In the genomic region with DNA sequence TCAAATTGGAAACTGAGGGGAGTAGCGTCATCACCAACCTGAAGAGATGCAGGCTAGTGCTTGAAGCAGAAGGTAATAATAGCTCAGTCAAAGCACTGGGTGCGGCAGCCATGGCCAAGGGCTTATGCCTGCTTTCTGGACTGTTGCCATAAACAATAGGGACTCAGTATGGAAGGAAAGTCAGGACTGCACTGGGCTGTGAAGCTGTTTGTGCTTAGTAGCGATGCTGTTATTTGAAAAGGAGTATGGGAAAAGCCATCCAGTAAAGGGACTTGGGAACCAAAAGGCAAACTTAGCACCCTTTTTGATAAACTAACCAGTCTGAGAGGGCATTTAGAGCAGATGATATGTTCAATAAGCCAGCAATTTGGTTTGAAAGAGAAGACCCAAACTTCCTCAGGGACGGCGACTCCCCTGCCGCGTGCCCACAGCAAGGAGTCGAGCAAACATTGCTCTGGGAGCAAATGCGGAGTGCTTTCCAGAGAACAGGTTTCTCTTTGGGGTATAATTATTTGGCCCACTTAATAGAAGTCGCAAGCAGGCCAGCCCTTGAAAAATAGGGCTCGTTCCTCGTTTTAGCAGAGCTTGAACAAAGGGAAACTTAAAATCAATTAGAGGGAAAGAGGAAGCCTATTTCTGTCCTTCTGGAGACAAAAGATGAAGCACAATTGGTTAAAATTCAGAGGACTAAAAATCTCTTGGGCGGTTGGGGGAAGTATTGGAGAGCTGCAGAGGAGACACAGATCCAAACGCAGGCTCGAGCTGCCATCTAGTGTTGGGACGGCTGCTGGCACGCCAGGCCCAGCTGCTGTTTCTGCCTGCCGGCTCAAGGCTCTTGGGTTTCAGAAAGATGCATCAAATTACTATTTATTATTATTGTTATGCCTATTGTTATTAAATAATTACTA, we compare ENCODE assay signal across 8 mouse cellular contexts.
DNase-seq lines count a peak whose midpoint lies in the region; ATAC-seq lines count a peak whose summit lies in the region.

No protein-coding gene starts in this region.

- H3K9ac ChIP-seq in intestine, embryonic 15.5 days = no peak overlapping the region
- H3K9ac ChIP-seq in midbrain, embryonic 12.5 days (replicated peaks) = no peak overlapping the region

- H3K27ac ChIP-seq in intestine, embryonic 15.5 days = no peak overlapping the region
- H3K27ac ChIP-seq in midbrain, embryonic 12.5 days (replicated peaks) = peak overlapping the region; percentile 84

- peak; percentile 88 for DNase-seq in embryo, embryonic 10.5 days (ENCODE audit: low spot score)
- peak; percentile 77 for DNase-seq in gastrocnemius, postnatal 14 days
- DNase-seq in left cerebral cortex, postnatal 14 days (ENCODE audit: low spot score in 2 of 2) = peak; percentile 87 to 89
- DNase-seq in splenic B cell, adult 2 months (ENCODE audit: low read depth, low spot score) = peak; percentile 35

- H3K4me1 ChIP-seq in megakaryocyte, embryonic 14.5 days = peaks cover 10% of the 10 kb centered on the region
- H3K4me1 ChIP-seq in intestine, embryonic 15.5 days (replicated peaks) = peaks cover 15% of the 10 kb centered on the region
- H3K4me1 ChIP-seq in midbrain, embryonic 12.5 days = peaks cover 25% of the 10 kb centered on the region

- H3K4me2 ChIP-seq in intestine, embryonic 15.5 days (replicated peaks) = peak overlapping the region; percentile 31; the same call in 1 of the 2 replicates
- peak overlapping the region; percentile 34 for H3K4me2 ChIP-seq in midbrain, embryonic 12.5 days (replicated peaks)

- H3K27me3 ChIP-seq in megakaryocyte, embryonic 14.5 days (replicated peaks) = peaks cover 2% of the 10 kb centered on the region
- H3K27me3 ChIP-seq in intestine, embryonic 15.5 days (replicated peaks) = no peaks in the 10 kb centered on the region
- no peaks in the 10 kb centered on the region for H3K27me3 ChIP-seq in midbrain, embryonic 12.5 days
- H3K27me3 ChIP-seq in splenic B cell, adult 2 months (ENCODE audit: control insufficient read depth, insufficient read depth, low read length, poor library complexity, severe bottlenecking) = no peaks in the 10 kb centered on the region

- peak overlapping the region; percentile 8 for H3K4me3 ChIP-seq in megakaryocyte, embryonic 14.5 days (replicated peaks)
- no peak overlapping the region for H3K4me3 ChIP-seq in intestine, embryonic 15.5 days (replicated peaks)
- 0 out of 2 replicates have a peak overlapping the region, but pooled peaks have one; percentile 3 for H3K4me3 ChIP-seq in midbrain, embryonic 12.5 days

- intact Hi-C loops in gastrocnemius, postnatal 14 days (cut with DNase I; ENCODE audit: low total_unique reads) = loop anchor here (5.0 kb wide), 1 partner anchor 248 kb away; no protein-coding TSS in a partner anchor
- intact Hi-C loops in left cerebral cortex, postnatal 14 days (cut with DNase I) = loop anchor here (5.0 kb wide), 2 partner anchors 248 to 297 kb away; no protein-coding TSS in a partner anchor

- WGBS in intestine, embryonic 15.5 days = 24% methylated on average over 18 of the region's 18 CpGs
- WGBS in midbrain, embryonic 12.5 days = 12% methylated on average over 18 of the region's 18 CpGs

- no peaks in the 10 kb centered on the region for H3K36me3 ChIP-seq in megakaryocyte, embryonic 14.5 days (replicated peaks; ENCODE audit: low read length)
- H3K36me3 ChIP-seq in intestine, embryonic 15.5 days = no peaks in the 10 kb centered on the region
- no peaks in the 10 kb centered on the region for H3K36me3 ChIP-seq in midbrain, embryonic 12.5 days
- H3K36me3 ChIP-seq in splenic B cell, adult 2 months (ENCODE audit: control insufficient read depth, insufficient read depth, low read length, poor library complexity, severe bottlenecking) = no peaks in the 10 kb centered on the region

- no peak for ATAC-seq in megakaryocyte, adult 5-6 weeks (ENCODE audit: poor library complexity, severe bottlenecking)
- peak; percentile 85 for ATAC-seq in intestine, embryonic 15.5 days
- ATAC-seq in midbrain, embryonic 12.5 days (ENCODE audit: low FRiP score, low read depth) = peak; percentile 87

- no peaks in the 10 kb centered on the region for H3K9me3 ChIP-seq in megakaryocyte, embryonic 14.5 days
- no peaks in the 10 kb centered on the region for H3K9me3 ChIP-seq in intestine, embryonic 15.5 days
- H3K9me3 ChIP-seq in midbrain, embryonic 12.5 days = no peaks in the 10 kb centered on the region

Comparison
In these comparisons a context has a peak if more than half of its experiments do, and no peak if none do; other contexts are left out.
1. DNase-seq: peak in every context shown above with its lines; median percentile 88 in embryo, embryonic 10.5 days; 88 in left cerebral cortex, postnatal 14 days; 77 in gastrocnemius, postnatal 14 days; 35 in splenic B cell, adult 2 months.